Mouse (Mus musculus) heart, adult 2 months (tissue): Measurements from ENCODE around the gene Trem3.

ENCODE experiments used
- CTCF ChIP-seq: fragments of 200-600 bp; IDR thresholded peaks from 2 replicates; pipeline ENCODE4 v1.8.1; 2022; ENCODE audit warnings: antibody characterized with exemption, mild to moderate bottlenecking, moderate library complexity
- EP300 ChIP-seq: fragments of 200-500 bp; IDR thresholded peaks from 2 replicates; pipeline ENCODE4 v1.6.1; 2011; ENCODE audit warnings: low read depth, low read length, control low read depth; ENCODE audit not compliant: insufficient read depth
- POLR2A ChIP-seq: fragments of 200-500 bp; IDR thresholded peaks from 2 replicates; pipeline ENCODE4 v1.6.1; 2011; ENCODE audit warnings: mild to moderate bottlenecking, low read depth, low read length, control low read depth; ENCODE audit not compliant: insufficient read depth

DNA sequence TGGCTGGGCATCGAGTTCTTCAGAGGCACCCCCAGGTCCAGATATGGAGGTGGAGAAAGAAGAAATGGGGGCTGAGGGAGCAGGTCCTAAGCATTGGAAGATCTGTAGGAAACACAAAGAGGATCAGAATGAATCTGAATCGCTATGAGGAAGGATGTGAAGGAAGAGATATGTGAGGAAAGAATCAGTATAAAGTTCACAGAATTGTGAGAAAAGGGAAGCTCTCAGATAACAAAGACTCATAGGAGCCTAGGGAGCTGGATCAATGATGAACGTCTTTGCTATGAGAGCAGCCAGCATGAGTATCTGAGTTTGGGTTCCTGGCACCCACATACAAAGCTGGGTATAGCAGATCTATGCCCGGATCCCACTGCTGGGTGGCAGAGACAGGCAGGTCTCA is 22.3 kb downstream of the Trem3 start:
- TF ChIP-seq CTCF = no peak
- TF ChIP-seq POLR2A = no peak
- no peak for TF ChIP-seq EP300
